Mouse (Mus musculus) CD4-positive, CD25-positive, alpha-beta regulatory T cell, adult 9 weeks (primary cell): Measurements from ENCODE around the gene Il2rb. TPM values are rescaled to one million over a fixed set of nuclear protein-coding genes. Genes with fewer than 3 reads are reported as not detected.

Experiments used
- polyA plus RNA-seq: library from polyadenylated mRNA; unstranded; fragments of 100-300 nt; shearing (Covaris generic); gene quantifications from one replicate; pipeline ENCODE4 v1.2.1, GENCODE M21; 2017

Il2rb gene
- 1,206 TPM for polyA plus RNA-seq

GRCm38 (mm10) chr15:78494968-78495406 is at the start of gene Il2rb:
Gene Il2rb, minus strand, starts transcription at chr15:78495271.

GRCm38 (mm10) chr15:78544561-78545001 is 49.5 kb upstream of the Il2rb start, which contains the start of gene Sstr3:
Gene Sstr3, minus strand, starts transcription at chr15:78544685.

GRCm38 (mm10) chr15:78530671-78531450 is 35.8 kb upstream of the Il2rb start, which contains the start of gene C1qtnf6:
Gene C1qtnf6, minus strand, starts transcription at chr15:78531416.

GRCm38 (mm10) chr15:78468379-78468937 is 26.6 kb downstream of the Il2rb start, which contains the start of gene Tmprss6:
Gene Tmprss6, minus strand, starts transcription at chr15:78468634.

Other genes starting within 250 kb of the Il2rb start
- gene Csf2rb2, start 189.6 kb downstream of the Il2rb start, polyA plus RNA-seq, result not detected
- gene Csf2rb, start 169.5 kb downstream of the Il2rb start, polyA plus RNA-seq, result 0.72 TPM
- not detected for gene Tex33, start 99.4 kb downstream of the Il2rb start, polyA plus RNA-seq
- 1.6 TPM for gene Tst, start 89.4 kb downstream of the Il2rb start, polyA plus RNA-seq
- gene Mpst, start 88.9 kb downstream of the Il2rb start, polyA plus RNA-seq, result 6.1 TPM
- 19.1 TPM for gene Kctd17, start 66.7 kb downstream of the Il2rb start, polyA plus RNA-seq
- gene Tmprss6, start 26.6 kb downstream of the Il2rb start, polyA plus RNA-seq, result not detected
- 6.3 TPM for gene C1qtnf6, start 36.1 kb upstream of the Il2rb start, polyA plus RNA-seq
- not detected for gene Sstr3, start 49.4 kb upstream of the Il2rb start, polyA plus RNA-seq
- 3,341 TPM for gene Rac2, start 77.5 kb upstream of the Il2rb start, polyA plus RNA-seq
- gene Cyth4, start 101.8 kb upstream of the Il2rb start, polyA plus RNA-seq, result 441 TPM
- not detected for gene Elfn2, start 223.5 kb upstream of the Il2rb start, polyA plus RNA-seq